Mouse (Mus musculus) E14TG2a.4 (cell line): ENCODE results near the gene Zfp536.

ENCODE experiments used
- CTCF ChIP-seq: conservative IDR thresholded peaks from 2 replicates; pipeline ENCODE4 v1.5.1; 2014; ENCODE audit warnings: low read length
- NANOG ChIP-seq: IDR thresholded peaks from 2 replicates; pipeline ENCODE4 v1.6.1; 2014; ENCODE audit warnings: borderline replicate concordance, low read length, mixed read lengths
- POU5F1 ChIP-seq: IDR thresholded peaks from 2 replicates; pipeline ENCODE4 v1.6.1; 2014; ENCODE audit warnings: low read length, borderline replicate concordance

- TF ChIP-seq CTCF (no peak), POU5F1 (no peak), NANOG (no peak)
Observed at GRCm38 (mm10) chr7:37615932-37616331, 157.5 kb downstream of the Zfp536 start.
